In the genomic region with DNA sequence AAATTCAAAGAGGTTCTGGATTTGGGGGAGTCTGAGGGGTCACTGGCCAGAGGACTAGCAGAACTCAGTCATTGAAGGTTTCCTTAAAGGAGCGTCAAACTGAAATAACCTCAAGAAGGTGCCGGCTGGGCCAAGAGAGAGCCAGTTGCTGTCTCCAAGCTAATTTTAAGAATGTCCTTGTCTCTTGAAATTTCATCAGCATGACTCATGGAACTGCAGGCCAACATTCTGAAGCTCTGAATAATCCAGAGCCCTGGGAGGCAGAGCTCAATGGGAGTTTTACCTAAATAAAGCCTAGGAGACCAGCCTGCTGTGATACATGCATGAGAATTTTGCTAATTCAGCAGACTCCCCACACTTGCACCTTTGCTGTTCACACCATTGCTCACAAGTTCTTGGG, we compare ENCODE assay signal across 9 mouse cellular contexts. TPM values are rescaled to one million over a fixed set of nuclear protein-coding genes. Genes with fewer than 3 reads are reported as not detected.
DNase-seq lines count a peak whose midpoint lies in the region; ATAC-seq lines count a peak whose summit lies in the region.
"Had no signal": no experiment of that assay in that cellular context is flagged by ENCODE, and none has a peak within 500 bp of the region (broad histone marks: within the 10 kb centered on the region; RNA-seq: fewer than 3 reads in every experiment).

No protein-coding gene starts in this region.

- no peaks in the 10 kb centered on the region for H3K36me3 ChIP-seq in midbrain, embryonic 16.5 days (ENCODE audit: control insufficient read depth, insufficient read depth, low read length)

- H3K4me1 ChIP-seq in midbrain, embryonic 16.5 days (ENCODE audit: control insufficient read depth, insufficient read depth, low read length) = no peaks in the 10 kb centered on the region

- no peak overlapping the region for H3K4me3 ChIP-seq in midbrain, embryonic 16.5 days (ENCODE audit: low read depth, low read length)

- ATAC-seq in midbrain, embryonic 16.5 days = no peak

- no peak overlapping the region for H3K9ac ChIP-seq in midbrain, embryonic 16.5 days (ENCODE audit: low read depth, low read length)

- H3K27me3 ChIP-seq in midbrain, embryonic 16.5 days (ENCODE audit: control insufficient read depth, insufficient read depth, low read depth, low read length) = no peaks in the 10 kb centered on the region

- peak; percentile 52 to 56 for DNase-seq in left cerebral cortex, adult 18-20 months (ENCODE audit: low spot score in 2 of 2)
- no peak for DNase-seq in left cerebral cortex, postnatal 4 days
- DNase-seq in adrenal gland, postnatal 14 days = peak; percentile 65
- DNase-seq in heart, adult 9 months (ENCODE audit: low spot score in 2 of 2) = peak; percentile 72 to 77
- peak; percentile 42 for DNase-seq in lung, postnatal 14 days
- DNase-seq in neural tube, embryonic 10.5 days (ENCODE audit: extremely low spot score, low spot score) = no peak
- DNase-seq in thymus, postnatal 25 days = no peak

- H3K9me3 ChIP-seq in midbrain, embryonic 16.5 days (replicated peaks; ENCODE audit: control insufficient read depth, low read length, poor library complexity, severe bottlenecking) = no peaks in the 10 kb centered on the region

- intact Hi-C loops in left cerebral cortex, postnatal 4 days (cut with DNase I) = no loop called here

- no peak overlapping the region for H3K4me2 ChIP-seq in midbrain, embryonic 16.5 days (ENCODE audit: low read length)

- WGBS in midbrain, embryonic 16.5 days = 89% methylated on average over 2 of the region's 2 CpGs

- no peak overlapping the region for H3K27ac ChIP-seq in midbrain, embryonic 16.5 days (ENCODE audit: low read length)

RNA-seq across cellular contexts. Expression of a gene that starts 36.5 kb away (rescaled TPM):
- total RNA-seq in left cerebral cortex, adult 18-20 months (2021) = 10 to 100 TPM; 17.0 to 19.4 TPM
- 1 to 10 TPM; 4.0 to 5.1 TPM for total RNA-seq in left cerebral cortex, postnatal 4 days (2021)
- 20.0 and 20.5 TPM in 2 replicates for total RNA-seq in adrenal gland, postnatal 14 days (2021)
- 9.0 and 10.2 TPM in 2 replicates for polyA plus RNA-seq in midbrain, embryonic 16.5 days (2015; fragmentation: Nextera tagmentation; extraction: Ambion mirVana)
- total RNA-seq: hematopoietic stem cell, adult 5-6 weeks had no signal

Comparison
In these comparisons a context has a peak if more than half of its experiments do, and no peak if none do; other contexts are left out.
1. DNase-seq: peak in left cerebral cortex, adult 18-20 months (2 of 2), adrenal gland, postnatal 14 days (single experiment), heart, adult 9 months (2 of 2) and lung, postnatal 14 days (single experiment); none in left cerebral cortex, postnatal 4 days (single experiment), neural tube, embryonic 10.5 days (single experiment) and thymus, postnatal 25 days (single experiment).